29 mouse cellular contexts compared by ENCODE assay signal in the genomic region with DNA sequence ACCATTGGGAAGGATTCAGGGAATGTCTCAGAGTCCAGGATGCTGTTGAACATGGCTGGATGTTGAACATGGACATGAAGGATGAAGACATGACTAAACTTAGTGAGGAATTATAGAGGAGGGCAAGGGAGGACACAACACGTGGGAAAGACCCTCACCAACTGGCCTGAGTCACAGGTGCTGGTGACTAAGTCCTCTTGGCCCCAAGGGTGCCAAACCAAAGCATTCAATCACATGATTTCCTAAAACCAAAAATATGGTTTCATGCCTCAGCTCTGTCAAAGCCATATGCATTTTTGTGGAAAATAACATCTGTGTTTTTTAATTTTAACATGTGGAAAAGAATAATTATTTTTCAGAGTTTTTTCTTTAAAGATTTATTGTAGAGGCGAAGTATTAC.
"Had no signal": no experiment of that assay in that cellular context is flagged by ENCODE, and none has a peak within 500 bp of the region (broad histone marks: within the 10 kb centered on the region; RNA-seq: fewer than 3 reads in every experiment).

No protein-coding gene starts in this region.

- ATAC-seq: hindbrain, embryonic 16.5 days; inflammation-experienced regulatory T-cells, adult 6 months; intestine, embryonic 16.5 days had no signal

- H3K4me2 ChIP-seq: heart, embryonic 11.5 days; heart, embryonic 13.5 days; heart, embryonic 15.5 days; hindbrain, embryonic 12.5 days; hindbrain, embryonic 14.5 days; kidney, embryonic 15.5 days; limb, embryonic 12.5 days; liver, embryonic 11.5 days; liver, embryonic 13.5 days; liver, embryonic 15.5 days had no signal

- H3K27me3 ChIP-seq: heart, embryonic 13.5 days; heart, embryonic 15.5 days; hindbrain, embryonic 12.5 days; kidney, embryonic 15.5 days; limb, embryonic 12.5 days; liver, embryonic 13.5 days; liver, embryonic 15.5 days had no signal

- H3K9me3 ChIP-seq: heart, embryonic 13.5 days; heart, embryonic 15.5 days; hindbrain, embryonic 10.5 days; hindbrain, embryonic 12.5 days; kidney, embryonic 15.5 days; limb, embryonic 10.5 days; limb, embryonic 12.5 days; liver, embryonic 13.5 days; liver, embryonic 15.5 days had no signal

- H3K9ac ChIP-seq: heart, embryonic 13.5 days; heart, embryonic 15.5 days; hindbrain, embryonic 12.5 days; hindbrain, embryonic 14.5 days; kidney, embryonic 15.5 days; limb, embryonic 12.5 days; liver, embryonic 13.5 days; liver, embryonic 15.5 days had no signal

- H3K36me3 ChIP-seq: heart, embryonic 13.5 days; heart, embryonic 15.5 days; hindbrain, embryonic 10.5 days; hindbrain, embryonic 12.5 days; kidney, embryonic 15.5 days; limb, embryonic 12.5 days; liver, embryonic 13.5 days; liver, embryonic 15.5 days had no signal

- H3K4me1 ChIP-seq: hindbrain, embryonic 10.5 days; hindbrain, embryonic 12.5 days; kidney, embryonic 15.5 days; limb, embryonic 10.5 days; limb, embryonic 12.5 days; liver, embryonic 15.5 days had no signal

- H3K4me3 ChIP-seq: gastrocnemius, adult 2 months; heart, adult 2 months; heart, embryonic 13.5 days; heart, embryonic 15.5 days; hindbrain, embryonic 10.5 days; hindbrain, embryonic 12.5 days; kidney, embryonic 15.5 days; left cerebral cortex, adult 2 months; limb, embryonic 10.5 days; limb, embryonic 12.5 days; liver, embryonic 13.5 days; liver, embryonic 15.5 days had no signal

- H3K27ac ChIP-seq: gastrocnemius, adult 2 months; heart, adult 2 months; heart, embryonic 13.5 days; heart, embryonic 15.5 days; hindbrain, embryonic 10.5 days; hindbrain, embryonic 12.5 days; hindbrain, embryonic 14.5 days; kidney, embryonic 15.5 days; left cerebral cortex, adult 2 months; limb, embryonic 10.5 days; limb, embryonic 12.5 days; liver, embryonic 13.5 days; liver, embryonic 15.5 days had no signal

- DNase-seq: gastrocnemius, adult 2 months; gastrocnemius, postnatal 10 days; gastrocnemius, postnatal 25 days; heart, adult 2 months; heart, postnatal 14 days; heart, postnatal 36 days; kidney, adult 11 months; kidney, adult 8-10 months; kidney, postnatal 10 days; kidney, postnatal 25 days; layer of hippocampus, adult 9-11 months; layer of hippocampus, postnatal 36 days; liver; liver, embryonic 13.5 days had no signal
